Mouse (Mus musculus) heart, postnatal 4 days (tissue): ENCODE data around the gene Chka. TPM values are rescaled to one million over a fixed set of nuclear protein-coding genes. Genes with fewer than 3 reads are reported as not detected.

Experiments used
- DNase-seq: peaks from one replicate; pipeline ENCODE4 v3.0.0; 2021
- total RNA-seq, 2 experiments: library from RNA; stranded (reverse); gene quantifications; 2 replicates each; pipeline ENCODE4 v1.2.3; 2021

Chka gene
- total RNA-seq, 2 experiments from 2014 or later, result 16.8 to 16.9 TPM

GRCm38 (mm10) chr19:3889096-3889495 is 37.5 kb downstream of the Chka start:
- DNase-seq, result no peak

GRCm38 (mm10) chr19:3890181-3890580 is 38.6 kb downstream of the Chka start:
- DNase-seq, result no peak

GRCm38 (mm10) chr19:3893545-3894116 is 42.1 kb downstream of the Chka start:
- DNase-seq, result no peak

GRCm38 (mm10) chr19:3894294-3894693 is 42.7 kb downstream of the Chka start:
- no peak for DNase-seq

- DNase-seq, result no peak
Measured at GRCm38 (mm10) chr19:3895171-3895631, 43.6 kb downstream of the Chka start.

- DNase-seq, result no peak
Measured at GRCm38 (mm10) chr19:3896208-3896607, 44.6 kb downstream of the Chka start.

- DNase-seq, result no peak
Measured at GRCm38 (mm10) chr19:3897557-3897956, 46.0 kb downstream of the Chka start.

- no peak for DNase-seq
Measured at GRCm38 (mm10) chr19:3898952-3899351, 47.4 kb downstream of the Chka start.

- no peak for DNase-seq
Measured at GRCm38 (mm10) chr19:3899618-3900017, 48.0 kb downstream of the Chka start.

- DNase-seq, result no peak
Measured at GRCm38 (mm10) chr19:3902966-3903365, 51.4 kb downstream of the Chka start.

- no peak for DNase-seq
Measured at GRCm38 (mm10) chr19:3903648-3904362, 52.2 kb downstream of the Chka start.

GRCm38 (mm10) chr19:3904363-3904675 is 52.7 kb downstream of the Chka start:
- DNase-seq, result no peak

- DNase-seq, result peak; percentile 53
Measured at GRCm38 (mm10) chr19:3905261-3905969, 53.8 kb downstream of the Chka start.

- DNase-seq, result no peak
Measured at GRCm38 (mm10) chr19:3906326-3906725, 54.8 kb downstream of the Chka start.

- peak; percentile 81 for DNase-seq
Measured at GRCm38 (mm10) chr19:3906795-3907786, 55.5 kb downstream of the Chka start, which contains the start of gene Tcirg1. Gene Tcirg1, minus strand, starts transcription at chr19:3907133.

GRCm38 (mm10) chr19:3907876-3908660 is 56.5 kb downstream of the Chka start:
- DNase-seq, result no peak

- DNase-seq, result no peak
Measured at GRCm38 (mm10) chr19:3910206-3910605, 58.6 kb downstream of the Chka start.

GRCm38 (mm10) chr19:3912337-3913204 is 61.0 kb downstream of the Chka start, which contains the start of gene Ndufs8:
Gene Ndufs8, minus strand, starts transcription at chr19:3912774.
- peak; percentile 89 for DNase-seq

GRCm38 (mm10) chr19:3913692-3914091 is 62.1 kb downstream of the Chka start:
- no peak for DNase-seq

- DNase-seq, result no peak
Measured at GRCm38 (mm10) chr19:3914535-3914934, 63.0 kb downstream of the Chka start.
